Mouse (Mus musculus) hindlimb bud, embryonic 11.5 days (tissue): ENCODE data around the gene C2cd4d.

Experiments
- DNase-seq: peaks from one replicate; pipeline ENCODE4 v3.0.0-alpha.2; 2012; ENCODE audit warnings: low read depth, low spot score; ENCODE audit errors: extremely low spot score

The C2cd4d gene

GRCm38 (mm10) chr3:94413031-94413679 is 50.9 kb downstream of the C2cd4d start, which contains the start of gene Tdrkh:
Tdrkh (plus strand) TSS chr3:94413273.
- peak; percentile 78 for DNase-seq
